Mouse (Mus musculus) limb, embryonic 14.5 days (tissue): ENCODE results near the gene Sv2b. TPM values are rescaled to one million over a fixed set of nuclear protein-coding genes. Genes with fewer than 3 reads are reported as not detected.

Experiments used
- ATAC-seq: fragments of 200-750 bp; cut with Nextera tagmentation; 2 replicates; pipeline ENCODE4 v1.8.0; 2017; ENCODE audit warnings: low read depth, moderate number of reproducible peaks, moderate TSS enrichment; ENCODE audit not compliant: low FRiP score
- DNase-seq: peaks from one replicate; pipeline ENCODE4 v3.0.0-alpha.2; 2015; ENCODE audit warnings: low spot score
- H3K27ac ChIP-seq: fragments of 300-500 bp; sonication (generic); replicated peaks from 2 replicates; pipeline ENCODE4 v1.5.1; 2014; ENCODE audit warnings: low read depth, mild to moderate bottlenecking, low read length, moderate library complexity, mixed read lengths
- H3K27me3 ChIP-seq: fragments of 300-500 bp; sonication (generic); 2 replicates; pipeline ENCODE4 v1.6.1; 2014; ENCODE audit warnings: low read length, mixed read lengths; ENCODE audit not compliant: control insufficient read depth, insufficient read depth
- H3K36me3 ChIP-seq: fragments of 300-500 bp; sonication (generic); 2 replicates; pipeline ENCODE4 v1.6.1; 2014; ENCODE audit warnings: mild to moderate bottlenecking, low read length, moderate library complexity, mixed read lengths; ENCODE audit not compliant: control insufficient read depth, insufficient read depth
- H3K4me1 ChIP-seq: fragments of 300-500 bp; sonication (generic); 2 replicates; pipeline ENCODE4 v1.6.1; 2014; ENCODE audit warnings: antibody characterized with exemption, low read length, mixed read lengths; ENCODE audit not compliant: control insufficient read depth, insufficient read depth
- H3K4me2 ChIP-seq: fragments of 300-500 bp; sonication (generic); replicated peaks from 2 replicates; pipeline ENCODE4 v1.6.1; 2014; ENCODE audit warnings: low read depth, mild to moderate bottlenecking, low read length, moderate library complexity; ENCODE audit not compliant: severe bottlenecking
- H3K4me3 ChIP-seq: fragments of 300-500 bp; sonication (generic); replicated peaks from 2 replicates; pipeline ENCODE4 v1.5.1; 2014; ENCODE audit warnings: low read length
- H3K9ac ChIP-seq: fragments of 300-500 bp; sonication (generic); 2 replicates; pipeline ENCODE4 v1.6.1; 2014; ENCODE audit warnings: mild to moderate bottlenecking, low read depth, low read length, moderate library complexity; ENCODE audit not compliant: severe bottlenecking
- H3K9me3 ChIP-seq: fragments of 300-500 bp; sonication (generic); 2 replicates; pipeline ENCODE4 v1.6.1; 2016; ENCODE audit warnings: low read length; ENCODE audit not compliant: control insufficient read depth
- POLR2A ChIP-seq: fragments of 200-500 bp; IDR thresholded peaks from 2 replicates; pipeline ENCODE4 v1.8.0; 2012; ENCODE audit warnings: inconsistent platforms, mild to moderate bottlenecking, moderate library complexity, borderline replicate concordance; ENCODE audit not compliant: insufficient read depth, insufficient read length; ENCODE audit errors: extremely low read depth
- WGBS: fragments of 180-500 bp; shearing (Covaris S2); extraction: QIAGEN DNeasy Blood & Tissue Kit; methylation state at CpG from one replicate; pipeline ENCODE4 v1.1.7; 2014; 5-methylcytosine and 5-hydroxymethylcytosine counted together
- polyA plus RNA-seq, 2 experiments: library from polyadenylated mRNA; depleted of rRNA in 1 of 2; stranded (reverse) in 1 of 2; unstranded in 1 of 2; fragments of >200 nt; fragmentation: Nextera tagmentation in 1 of 2; extraction: Ambion mirVana in 1 of 2; gene quantifications; 2 replicates each; pipeline versions ENCODE4 v1.2.1 to v1.2.3; 2012 to 2014

Sv2b gene
- polyA plus RNA-seq, 2 experiments: 1.2 to 2.1 TPM

- H3K4me1 ChIP-seq: no peaks in the 10 kb centered on the region
- DNase-seq: no peak
- H3K4me2 ChIP-seq: no peak overlapping the region
- TF ChIP-seq POLR2A: no peak
- no peak overlapping the region for H3K9ac ChIP-seq
- H3K27me3 ChIP-seq: no peaks in the 10 kb centered on the region
- no peaks in the 10 kb centered on the region for H3K36me3 ChIP-seq
- no peak overlapping the region for H3K4me3 ChIP-seq
- no peak for ATAC-seq
- H3K9me3 ChIP-seq: no peaks in the 10 kb centered on the region
- 83% methylated on average over 5 of the region's 5 CpGs for WGBS
- H3K27ac ChIP-seq: no peak overlapping the region
Measured at GRCm38 (mm10) chr7:75124067-75124466, 185.0 kb downstream of the Sv2b start.

- H3K4me3 ChIP-seq: peak overlapping the region; percentile 26
- 40% methylated on average over 7 of the region's 7 CpGs for WGBS
- no peaks in the 10 kb centered on the region for H3K27me3 ChIP-seq
- H3K27ac ChIP-seq: no peak overlapping the region
- no peak overlapping the region; the same call in 1 of the 2 replicates for H3K9ac ChIP-seq
- no peak for TF ChIP-seq POLR2A
- ATAC-seq: peak; percentile 72
- peak; percentile 50 for DNase-seq
- H3K36me3 ChIP-seq: no peaks in the 10 kb centered on the region
- H3K4me2 ChIP-seq: peak overlapping the region; percentile 44
- no peaks in the 10 kb centered on the region for H3K4me1 ChIP-seq
- H3K9me3 ChIP-seq: no peaks in the 10 kb centered on the region
Measured at GRCm38 (mm10) chr7:75118022-75118673, 190.9 kb downstream of the Sv2b start.

- no peak overlapping the region for H3K4me3 ChIP-seq
- 8% methylated on average over 6 of the region's 6 CpGs for WGBS
- H3K9me3 ChIP-seq: no peaks in the 10 kb centered on the region
- TF ChIP-seq POLR2A: no peak
- no peak overlapping the region for H3K9ac ChIP-seq
- no peak overlapping the region for H3K27ac ChIP-seq
- H3K4me2 ChIP-seq: no peak overlapping the region
- H3K27me3 ChIP-seq: no peaks in the 10 kb centered on the region
- no peaks in the 10 kb centered on the region for H3K36me3 ChIP-seq
- peak; percentile 66 for DNase-seq
- no peaks in the 10 kb centered on the region for H3K4me1 ChIP-seq
- no peak for ATAC-seq
Measured at GRCm38 (mm10) chr7:75110689-75111088, 198.4 kb downstream of the Sv2b start.

GRCm38 (mm10) chr7:75107441-75107840 lies 201.6 kb downstream of the Sv2b start:
- no peaks in the 10 kb centered on the region for H3K27me3 ChIP-seq
- no peak for TF ChIP-seq POLR2A
- H3K36me3 ChIP-seq: no peaks in the 10 kb centered on the region
- no peak for DNase-seq
- H3K9ac ChIP-seq: no peak overlapping the region
- ATAC-seq: no peak
- H3K9me3 ChIP-seq: no peaks in the 10 kb centered on the region
- no peaks in the 10 kb centered on the region for H3K4me1 ChIP-seq
- no peak overlapping the region for H3K4me2 ChIP-seq
- no peak overlapping the region for H3K27ac ChIP-seq
- no peak overlapping the region for H3K4me3 ChIP-seq

GRCm38 (mm10) chr7:75103900-75104299 lies 205.2 kb downstream of the Sv2b start:
- Histone ChIP-seq H3K9ac (no peak overlapping the region), H3K27ac (no peak overlapping the region), H3K4me1 (no peaks in the 10 kb centered on the region), H3K27me3 (no peaks in the 10 kb centered on the region), H3K4me2 (no peak overlapping the region), H3K4me3 (no peak overlapping the region), H3K9me3 (no peaks in the 10 kb centered on the region), H3K36me3 (no peaks in the 10 kb centered on the region)
- 61% methylated on average over 1 of the region's 1 CpGs for WGBS
- DNase-seq: no peak
- no peak for TF ChIP-seq POLR2A
- ATAC-seq: no peak
